Mouse (Mus musculus): ENCODE measurements around the gene Fmnl1.
"Not testable (repeated sequence)": the region's sequence is repeated elsewhere in the genome, so short reads cannot be mapped to it uniquely, and the experiment has no call there.

Fmnl1 gene

DNA sequence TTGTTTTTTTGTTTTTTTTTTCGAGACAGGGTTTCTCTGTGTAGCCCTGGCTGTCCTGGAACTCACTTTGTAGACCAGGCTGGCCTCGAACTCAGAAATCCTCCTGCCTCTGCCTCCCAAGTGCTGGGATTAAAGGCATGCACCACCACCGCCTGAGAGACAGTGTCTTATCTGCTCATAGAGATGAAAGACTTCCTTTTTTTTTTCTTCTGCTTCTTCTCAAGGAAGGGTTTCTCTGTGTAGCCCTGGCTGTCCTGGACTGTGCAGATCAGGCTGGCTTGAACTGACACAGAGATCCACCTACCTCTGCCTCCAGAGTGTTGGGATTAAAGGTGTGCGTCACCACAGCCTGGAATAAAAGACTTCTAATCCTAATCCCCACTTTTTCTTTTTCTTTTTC, 51.8 kb downstream of the Fmnl1 start:
- not testable (repeated sequence) for DNase-seq (ENCODE audit: low spot score in 2 of 2)

- peak; percentile 50 to 60 for DNase-seq (ENCODE audit: low spot score in 2 of 2)
These were observed 52.5 kb downstream of the Fmnl1 start for GRCm38 (mm10) chr11:103223444-103223843.

DNA sequence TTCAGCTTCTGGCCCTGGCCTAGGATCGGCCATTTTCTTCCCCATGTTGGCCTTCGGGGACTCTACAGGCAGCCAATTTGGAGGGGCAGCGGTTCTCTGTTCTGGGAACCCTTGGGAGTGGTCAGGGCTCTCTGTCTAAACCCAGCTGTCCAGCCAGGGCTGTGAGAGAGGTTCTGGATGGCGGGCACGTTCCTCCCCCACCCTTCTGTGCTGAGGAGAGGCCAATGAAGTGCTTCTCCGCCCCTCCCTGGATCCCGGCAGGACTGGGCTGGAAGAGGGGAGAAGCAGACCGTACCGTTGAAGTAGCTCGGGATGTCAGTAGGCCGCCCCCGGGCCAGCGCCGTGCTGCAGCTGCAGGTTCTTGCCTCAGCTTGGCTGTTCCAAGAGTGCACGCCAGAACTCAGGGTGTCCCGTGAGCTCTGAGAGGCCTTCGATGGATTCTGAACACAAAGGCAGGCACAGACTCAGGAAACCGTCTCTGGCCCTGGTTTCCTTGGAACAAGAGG, 53.1 kb downstream of the Fmnl1 start:
- no peak for DNase-seq (ENCODE audit: low spot score in 2 of 2)

DNA sequence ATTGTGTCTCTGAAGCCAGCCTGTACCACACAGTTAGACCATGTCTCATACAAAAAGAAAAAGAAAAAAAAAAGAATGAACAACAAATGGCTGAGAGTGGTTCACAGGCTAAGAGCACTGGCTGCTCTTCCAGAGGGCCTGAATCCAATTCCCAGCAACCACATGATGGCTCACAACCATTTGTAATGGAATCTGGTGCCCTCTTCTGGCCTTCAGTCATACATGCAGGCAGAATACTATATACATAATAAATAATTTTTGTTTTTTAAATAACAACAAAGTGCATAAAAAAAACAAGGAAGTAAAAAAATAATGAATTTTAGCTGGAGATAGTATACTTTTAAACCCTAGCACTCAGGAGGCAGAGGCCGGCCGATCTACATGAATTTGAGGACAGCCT, 58.7 kb downstream of the Fmnl1 start:
- no peak for DNase-seq (ENCODE audit: low spot score in 2 of 2)

- DNase-seq (ENCODE audit: low spot score in 2 of 2), result no peak
These were observed 59.7 kb downstream of the Fmnl1 start for GRCm38 (mm10) chr11:103230626-103231025.

DNA sequence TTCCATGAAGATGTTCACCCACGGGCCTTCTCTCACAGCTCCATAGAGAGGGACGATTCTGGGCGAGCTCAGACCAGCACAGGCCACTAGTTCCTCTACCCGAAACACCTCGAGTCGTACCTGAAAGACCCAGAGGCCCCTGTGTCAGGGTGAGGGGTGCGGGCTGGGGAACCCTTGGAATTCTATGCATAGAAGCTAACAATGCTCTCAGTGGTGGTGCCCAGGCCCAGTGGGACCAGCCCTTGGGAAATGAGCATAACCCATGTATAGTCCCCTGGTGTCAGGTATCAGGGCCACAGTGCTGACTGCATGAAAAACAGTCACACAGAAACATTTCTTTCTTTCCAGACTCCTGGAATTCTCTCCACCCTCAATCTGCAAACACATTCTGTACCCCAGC, 60.5 kb downstream of the Fmnl1 start:
- DNase-seq (ENCODE audit: low spot score in 2 of 2), result no peak

DNA sequence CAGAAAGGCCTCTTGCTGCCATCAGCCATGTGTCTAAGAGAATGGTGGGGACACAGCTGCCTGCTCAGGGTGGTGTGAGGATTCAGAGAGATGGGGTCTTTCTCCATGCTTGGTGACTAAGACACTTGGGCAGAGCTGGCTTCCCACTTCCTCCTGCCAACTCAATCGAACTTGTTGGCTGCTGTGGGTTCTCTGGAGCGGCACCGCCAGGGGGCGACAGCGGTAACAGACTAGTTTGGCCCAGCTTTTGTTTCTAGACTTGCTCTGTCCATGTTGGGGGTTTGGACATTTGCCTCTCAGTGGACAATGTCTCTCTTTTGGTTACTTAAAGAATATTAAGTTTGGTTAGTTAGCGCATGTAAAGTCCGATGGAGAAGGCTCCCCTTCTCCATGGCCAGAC, 62.1 kb downstream of the Fmnl1 start:
- peak; percentile 84 to 89 for DNase-seq (ENCODE audit: low spot score in 2 of 2)

DNA sequence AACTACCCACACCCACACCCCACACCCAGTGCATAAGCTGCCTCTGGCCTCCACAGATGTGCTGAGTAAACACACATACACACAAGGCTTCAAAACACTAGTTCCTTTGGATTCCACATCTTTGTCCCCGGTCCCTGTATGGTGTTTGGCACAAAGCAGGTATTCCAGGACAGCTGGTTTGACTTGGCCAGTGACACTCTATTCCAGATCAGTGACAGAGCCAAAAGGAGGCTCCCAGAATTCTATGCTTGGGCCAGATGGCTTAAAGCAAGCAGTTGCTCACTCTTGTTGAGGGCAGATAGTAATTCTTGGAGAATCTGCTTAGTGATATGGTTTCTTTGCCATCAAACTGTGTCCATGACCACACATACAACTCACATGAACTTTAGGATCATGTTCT, 63.5 kb downstream of the Fmnl1 start:
- DNase-seq (ENCODE audit: low spot score in 2 of 2), result no peak

- DNase-seq (ENCODE audit: low spot score in 2 of 2), result no peak
These were observed 64.8 kb downstream of the Fmnl1 start for GRCm38 (mm10) chr11:103235702-103236101.

DNA sequence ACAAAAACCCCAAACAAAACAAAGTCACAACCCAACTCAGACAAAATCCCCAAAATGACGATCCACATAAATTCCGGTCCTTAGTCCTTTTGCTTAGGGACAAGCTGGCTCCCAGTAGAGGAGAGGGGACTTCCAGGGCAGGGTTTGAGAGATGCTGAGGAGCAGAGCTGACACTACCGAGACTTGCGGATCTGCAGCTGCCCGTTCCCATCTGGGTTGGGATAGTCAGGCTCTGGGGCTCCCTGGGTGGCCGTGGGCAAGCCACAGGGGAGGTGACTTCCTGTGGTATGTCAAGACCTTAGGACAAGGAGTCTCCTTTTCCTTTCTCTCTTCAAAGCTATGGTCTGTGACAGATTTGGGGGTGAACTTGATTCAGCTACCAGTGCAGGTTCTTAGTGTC, 65.5 kb downstream of the Fmnl1 start:
- DNase-seq (ENCODE audit: low spot score in 2 of 2), result no peak

GRCm38 (mm10) chr11:103236903-103237302, 66.0 kb downstream of the Fmnl1 start:
- DNase-seq (ENCODE audit: low spot score in 2 of 2), result no peak

DNA sequence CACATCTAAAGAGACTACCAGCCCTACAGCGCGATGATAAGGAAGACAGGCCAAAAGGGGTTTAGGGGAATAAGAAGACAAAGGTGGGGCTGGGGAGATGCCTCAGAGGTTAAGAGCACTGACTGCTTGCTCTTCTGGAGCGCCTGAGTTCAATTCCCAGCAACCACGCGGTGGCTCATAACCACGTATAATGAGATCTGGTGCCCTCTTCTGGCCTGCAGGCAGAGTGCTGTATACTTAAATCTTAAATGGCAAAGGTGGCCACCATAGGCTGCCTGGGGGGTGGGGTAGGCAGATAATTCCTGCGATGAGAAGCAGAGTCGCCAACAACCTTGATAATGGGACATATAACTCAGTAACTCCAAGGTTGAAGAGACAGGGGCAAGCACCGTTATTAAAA, 66.8 kb downstream of the Fmnl1 start:
- DNase-seq (ENCODE audit: low spot score in 2 of 2), result no peak

GRCm38 (mm10) chr11:103240740-103241139, 69.8 kb downstream of the Fmnl1 start:
- DNase-seq (ENCODE audit: low spot score in 2 of 2), result no peak

- DNase-seq (ENCODE audit: low spot score in 2 of 2), result no peak
These were observed 73.9 kb downstream of the Fmnl1 start for GRCm38 (mm10) chr11:103244856-103245255.

GRCm38 (mm10) chr11:103246081-103246730, 75.3 kb downstream of the Fmnl1 start:
- peak; percentile 35 to 50 for DNase-seq (ENCODE audit: low spot score in 2 of 2)

DNA sequence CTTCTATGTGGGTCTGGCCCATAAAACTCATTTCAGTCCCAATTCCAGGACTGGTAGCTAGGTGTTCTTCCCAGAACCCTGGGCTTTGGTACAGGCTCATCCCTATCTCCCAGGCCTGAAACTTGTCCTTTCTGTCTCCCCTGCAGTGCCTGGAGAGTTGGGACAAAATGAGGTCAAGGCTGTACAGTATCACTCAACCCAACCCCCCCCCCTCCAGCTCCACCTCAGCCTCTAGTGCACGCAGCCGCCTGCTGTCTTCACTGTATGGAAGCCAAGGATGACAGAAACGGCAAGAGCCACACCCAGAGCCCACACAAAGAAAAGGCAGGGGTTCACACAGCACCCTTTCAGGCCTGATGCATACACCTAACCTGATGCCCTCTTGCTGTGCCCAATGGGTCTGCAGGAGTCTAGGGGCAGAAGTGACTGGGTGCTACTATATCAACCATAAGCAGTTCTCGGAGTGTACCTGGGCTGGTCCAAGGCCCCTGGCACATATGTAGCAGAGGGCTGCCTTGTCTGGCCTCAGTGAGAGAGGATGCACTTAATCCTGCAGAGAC, 75.9 kb downstream of the Fmnl1 start:
- no peak for DNase-seq (ENCODE audit: low spot score in 2 of 2)

GRCm38 (mm10) chr11:103247504-103248177, 76.7 kb downstream of the Fmnl1 start:
- DNase-seq (ENCODE audit: low spot score in 2 of 2), result peak; percentile 85 to 86
